Mouse (Mus musculus) telencephalon, adult 2 months (tissue): ENCODE results near the gene 4930432K21Rik.

Experiments
- DNase-seq: peaks from one replicate; pipeline ENCODE4 v3.0.0-alpha.2; 2011; ENCODE audit warnings: low read depth, low spot score

4930432K21Rik gene

DNA sequence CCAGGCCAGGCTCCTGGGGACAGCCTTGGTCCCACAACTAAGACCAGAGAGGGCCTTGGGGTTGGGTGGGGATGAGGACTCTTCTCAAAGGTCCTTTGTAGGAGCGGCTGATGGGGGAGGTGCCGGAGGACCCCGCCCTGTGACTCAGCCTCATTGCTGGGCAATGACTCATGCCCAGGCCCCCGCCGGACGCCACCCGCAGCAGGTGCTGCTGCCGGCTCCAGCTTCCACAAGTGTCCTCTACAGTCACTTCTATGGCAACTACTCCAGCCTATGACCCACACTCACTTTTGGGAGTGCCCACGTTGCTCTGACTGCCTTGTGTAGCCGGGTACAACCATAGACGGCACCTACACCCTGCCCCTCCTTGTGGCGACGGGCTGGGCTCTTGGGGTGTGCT, 44.2 kb downstream of the 4930432K21Rik start:
- no peak for DNase-seq

DNA sequence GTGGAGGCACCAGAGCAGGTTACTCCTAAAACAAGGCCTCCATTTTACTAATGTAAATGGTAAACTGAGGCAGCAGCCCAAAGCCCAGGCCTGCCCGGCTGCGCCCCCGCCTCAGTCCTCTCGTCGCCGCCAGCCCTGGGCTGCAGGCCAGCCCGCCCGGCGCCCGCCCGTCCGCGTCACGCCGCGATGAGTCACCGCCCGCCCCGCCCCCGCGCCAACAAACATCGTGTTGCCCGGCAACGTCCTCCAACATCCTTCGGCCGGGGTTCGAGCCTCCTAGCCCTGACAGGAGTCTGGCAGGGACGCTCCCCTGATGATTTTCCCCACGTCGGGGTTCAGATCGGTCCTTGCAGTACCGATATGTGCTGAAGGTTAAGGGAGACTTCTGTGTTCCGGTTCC, 44.7 kb downstream of the 4930432K21Rik start:
- no peak for DNase-seq

DNA sequence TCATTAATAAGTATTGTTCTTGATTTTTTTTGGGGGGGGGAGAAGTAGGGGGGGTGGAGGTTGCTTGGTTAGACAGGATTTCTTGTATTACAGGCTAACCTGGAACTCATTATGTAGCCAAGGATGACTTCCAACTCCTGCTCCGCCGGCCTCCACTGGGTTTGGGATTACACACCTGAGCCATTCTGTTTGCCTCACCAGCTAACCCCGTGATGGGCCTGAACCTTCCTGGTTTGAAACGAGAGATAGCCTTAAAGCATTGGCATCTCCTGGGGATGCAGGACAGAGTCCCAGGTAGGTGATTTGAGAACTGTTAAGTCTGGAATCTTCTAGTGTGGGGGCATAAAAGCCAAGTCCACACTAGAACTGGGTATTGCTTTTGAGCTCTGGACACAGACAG, 45.3 kb downstream of the 4930432K21Rik start:
- DNase-seq, result no peak

DNA sequence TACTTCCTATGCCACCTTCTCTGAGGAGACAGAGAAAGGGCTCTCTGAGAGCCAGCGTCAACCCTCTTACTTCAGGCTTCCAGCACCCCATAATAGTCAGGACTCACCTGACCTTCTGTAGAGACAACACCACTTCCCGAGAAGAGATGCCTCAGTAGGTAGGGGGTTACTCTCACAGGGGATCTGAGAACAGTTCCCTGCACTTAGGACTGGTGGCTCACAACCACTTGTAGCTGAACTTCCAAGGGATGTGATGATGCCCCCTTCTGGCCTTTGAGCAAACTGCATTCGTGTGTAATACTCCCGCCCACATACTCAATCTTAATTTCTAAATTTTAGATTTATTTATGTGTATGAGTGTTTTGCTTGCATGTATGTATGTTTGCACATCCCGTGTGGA, 45.7 kb downstream of the 4930432K21Rik start:
- DNase-seq, result no peak

DNA sequence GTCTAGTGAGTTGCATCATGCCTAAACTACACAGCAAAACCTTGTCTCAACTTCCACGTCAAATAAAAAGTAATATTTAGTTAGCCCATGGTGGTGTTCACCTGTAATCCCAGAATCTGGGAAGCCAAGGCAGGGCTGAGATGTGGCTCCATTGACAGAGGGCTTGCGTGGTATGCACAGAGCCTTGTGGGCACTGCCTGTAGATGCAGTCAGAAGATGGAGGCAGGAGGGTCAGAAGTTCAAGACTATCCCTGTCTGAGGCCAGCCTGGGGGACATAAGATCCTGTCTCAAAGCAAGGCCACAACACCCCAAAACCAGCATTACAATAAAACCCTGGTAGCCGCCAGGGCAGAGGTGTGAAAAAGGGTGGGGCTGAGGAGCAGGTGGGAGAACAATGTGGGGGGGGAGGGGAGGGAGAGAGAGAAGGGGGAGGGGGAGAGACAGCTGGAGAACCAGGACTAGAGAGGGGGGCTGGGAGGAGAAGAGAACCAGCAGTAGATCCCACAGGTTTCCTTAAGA, 46.5 kb downstream of the 4930432K21Rik start:
- DNase-seq, result no peak

DNA sequence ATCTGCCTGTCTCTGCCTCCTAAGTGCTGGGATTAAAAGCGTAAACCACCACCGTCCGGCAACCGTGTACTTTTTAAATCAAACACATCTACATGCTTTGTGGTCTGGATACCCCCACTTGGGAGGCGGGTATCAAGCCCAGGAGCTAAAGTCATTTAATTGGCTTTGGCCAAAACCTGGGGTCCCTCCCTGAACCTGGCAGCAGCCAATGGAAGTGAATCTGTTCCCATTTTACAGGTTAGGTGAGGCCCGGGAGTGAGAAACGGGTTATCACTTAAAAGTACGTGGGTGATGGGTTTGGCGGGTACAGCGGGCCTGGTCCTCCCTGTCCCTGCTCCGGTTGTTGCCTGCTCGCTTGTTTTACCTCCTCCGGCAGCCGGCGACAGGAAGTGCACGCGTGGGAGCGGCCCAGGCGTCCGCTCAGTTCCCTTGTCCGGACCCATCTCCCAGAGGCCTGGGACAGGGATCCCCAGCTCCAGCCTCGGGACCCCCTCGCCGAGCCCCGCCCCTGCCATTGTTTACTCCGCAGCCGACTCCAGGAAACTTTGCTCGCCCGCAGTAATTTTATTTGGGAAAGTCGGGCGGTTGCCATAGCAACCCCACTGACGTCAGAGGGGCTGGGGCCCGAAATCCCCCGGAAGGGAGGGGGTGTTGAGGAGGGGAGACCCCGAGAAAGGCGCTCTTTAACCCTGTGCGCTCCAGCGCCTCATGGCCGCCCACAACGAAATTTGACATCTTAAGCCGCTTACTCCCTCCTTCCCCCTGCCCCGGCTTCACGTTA, 49.5 kb downstream of the 4930432K21Rik start:
- DNase-seq, result no peak

DNA sequence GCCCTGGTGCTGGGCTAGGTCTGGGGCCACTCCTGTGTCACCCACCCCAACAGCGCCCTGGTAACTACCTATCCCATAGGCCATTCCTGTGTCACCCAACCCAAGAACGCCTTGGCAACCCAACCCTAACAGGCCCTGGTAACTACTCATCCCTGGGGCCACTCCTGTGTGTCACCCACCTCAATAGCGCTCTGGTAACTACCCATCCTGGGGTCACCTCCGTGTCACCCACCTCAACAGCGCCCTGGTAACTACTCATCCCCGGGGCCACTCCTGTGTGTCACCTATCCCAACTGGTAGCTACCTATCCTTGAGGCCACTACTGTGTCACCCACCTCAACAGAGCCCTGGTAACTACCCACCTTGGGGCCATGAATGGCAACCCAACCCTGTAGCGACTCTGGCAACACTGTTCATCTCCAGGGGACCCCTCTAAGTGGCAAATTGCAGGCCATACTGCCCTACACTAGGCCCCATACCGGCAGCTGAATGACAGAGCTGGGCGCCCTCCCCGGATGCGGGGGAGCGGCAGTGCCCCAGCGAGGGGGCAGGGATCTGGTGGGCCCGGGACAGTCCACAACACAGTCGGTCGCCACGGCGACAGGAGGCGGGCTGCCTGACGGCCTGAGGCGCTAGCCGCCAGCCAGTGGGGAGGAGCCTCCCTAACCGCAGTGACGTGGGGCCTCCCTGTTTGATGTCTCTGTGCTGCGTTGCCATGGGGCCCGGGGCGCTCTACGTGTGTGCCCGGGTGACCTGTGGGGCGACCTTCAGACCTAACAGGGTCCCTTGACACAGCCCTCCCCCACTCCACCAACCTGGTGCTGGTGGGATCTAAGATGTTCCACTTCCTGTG, 50.3 kb downstream of the 4930432K21Rik start:
- no peak for DNase-seq

DNA sequence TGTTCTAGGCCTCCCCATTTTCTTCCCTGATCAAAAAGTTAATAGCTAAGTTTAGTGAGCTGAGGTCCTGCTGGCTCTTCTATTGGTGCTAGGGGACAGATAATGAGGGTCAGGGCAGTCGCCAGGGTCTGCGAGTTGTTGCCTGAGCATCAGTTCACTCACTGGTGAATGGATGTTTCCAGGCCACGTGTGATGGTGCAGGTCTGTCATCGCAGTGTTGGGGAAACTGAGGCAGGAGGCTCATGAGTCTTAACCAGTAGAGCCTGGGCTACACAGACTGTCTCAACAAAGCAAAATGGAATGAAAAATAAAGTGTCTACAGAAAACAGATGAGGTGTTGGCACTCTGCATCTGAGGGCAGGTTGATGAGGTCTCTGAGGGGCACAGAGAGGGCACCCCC, 51.0 kb downstream of the 4930432K21Rik start:
- no peak for DNase-seq

DNA sequence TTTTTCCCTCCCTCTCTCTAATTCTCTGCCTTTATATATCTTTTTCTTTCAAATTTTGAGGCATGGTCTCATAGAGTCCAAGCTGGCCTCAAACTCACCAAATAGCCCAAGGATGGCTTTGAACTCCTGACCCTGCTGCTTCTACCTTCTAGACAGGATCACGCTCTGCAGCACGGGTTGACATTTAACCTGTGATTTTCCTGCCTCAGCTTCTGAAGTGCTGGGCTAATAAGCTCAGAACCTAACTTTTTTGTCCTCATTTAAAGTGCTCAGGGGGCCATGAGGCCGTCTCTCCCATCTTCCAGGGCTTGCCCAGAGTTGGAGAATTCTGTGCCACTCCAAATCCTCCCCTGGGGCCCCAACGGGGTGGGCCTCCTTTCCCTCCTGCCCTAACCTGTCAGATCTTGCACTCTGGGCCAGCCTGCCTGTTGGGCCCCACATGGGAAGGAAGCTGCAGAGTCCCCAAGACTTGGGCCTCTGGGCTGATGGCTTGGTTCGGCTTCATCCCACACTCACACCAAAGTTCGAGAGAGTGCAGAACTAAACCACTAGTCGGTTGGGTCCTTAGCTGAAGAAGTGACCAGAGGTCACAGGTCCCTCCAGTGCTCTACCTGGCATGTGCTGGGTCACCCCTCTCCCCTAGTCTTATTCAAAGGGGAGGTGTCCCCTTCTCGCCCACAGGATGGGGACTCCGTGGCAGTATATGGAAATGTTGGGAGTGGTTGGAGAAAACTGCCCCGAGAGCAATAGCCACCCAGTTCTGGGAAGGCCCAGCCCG, 51.7 kb downstream of the 4930432K21Rik start:
- DNase-seq, result no peak

DNA sequence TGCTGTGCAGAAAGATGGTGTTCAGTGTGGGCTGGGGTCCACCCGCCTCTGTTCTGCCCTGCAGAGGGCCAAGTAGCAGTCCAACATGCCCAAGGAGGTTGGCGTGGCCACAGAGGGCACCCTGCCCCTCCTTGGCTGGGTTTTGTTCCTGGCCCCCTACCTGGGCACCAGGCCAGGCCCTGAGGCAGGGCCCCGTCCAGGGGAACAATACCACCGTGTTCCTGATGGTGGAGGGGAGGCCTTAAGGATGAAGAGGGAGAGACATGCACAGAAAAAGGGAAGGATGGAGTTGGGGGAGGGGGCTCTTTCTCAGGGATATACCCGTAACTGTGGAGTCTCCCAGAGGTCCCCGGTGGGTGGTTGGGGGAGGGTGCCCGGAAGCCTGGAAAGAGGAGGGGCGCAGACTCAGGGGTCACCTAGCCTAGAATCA, 52.3 kb downstream of the 4930432K21Rik start:
- no peak for DNase-seq

DNA sequence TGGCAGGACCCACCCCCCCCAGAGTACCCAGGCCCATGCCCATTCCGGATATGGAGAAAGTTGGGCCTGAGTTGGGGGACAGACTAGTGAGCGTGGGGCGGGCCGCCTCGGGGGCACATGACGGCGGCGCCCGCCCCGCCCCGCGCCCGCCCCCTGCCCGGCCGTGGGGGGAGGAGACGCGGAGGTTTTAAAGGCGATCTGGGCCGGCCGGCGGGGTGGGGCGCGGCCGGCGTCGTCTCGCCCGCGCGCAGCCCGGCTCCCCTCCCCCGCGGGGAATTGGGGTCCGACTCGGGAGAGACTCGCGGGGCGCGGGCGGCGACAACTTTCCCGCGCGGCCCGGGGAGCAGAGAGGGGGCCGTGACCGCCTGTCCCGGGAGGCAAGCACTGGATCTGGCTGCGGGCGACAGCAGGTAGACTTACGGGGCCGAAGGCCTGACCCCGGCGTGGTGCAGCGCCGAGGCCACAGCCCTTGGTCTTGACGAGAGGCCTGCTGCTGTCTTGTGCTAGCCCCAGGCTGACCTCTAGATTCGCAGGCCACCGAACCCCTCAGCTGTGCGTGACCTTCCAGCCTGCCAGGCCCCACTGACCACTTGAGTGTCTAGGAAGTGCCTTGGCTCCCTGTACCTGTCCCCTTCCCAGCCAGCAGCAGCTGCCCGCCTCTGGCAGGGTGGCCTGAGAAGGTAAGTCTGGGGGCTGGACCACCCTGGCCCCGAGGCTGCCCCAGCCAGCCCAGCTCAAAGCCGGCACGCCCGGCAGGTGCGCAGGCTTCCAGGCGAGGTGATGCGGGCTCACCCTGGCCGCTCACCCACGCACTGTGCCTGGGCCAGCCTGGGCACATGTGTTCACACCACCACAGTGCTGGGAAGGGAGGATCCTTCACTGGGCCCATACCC, 53.1 kb downstream of the 4930432K21Rik start:
- no peak for DNase-seq

DNA sequence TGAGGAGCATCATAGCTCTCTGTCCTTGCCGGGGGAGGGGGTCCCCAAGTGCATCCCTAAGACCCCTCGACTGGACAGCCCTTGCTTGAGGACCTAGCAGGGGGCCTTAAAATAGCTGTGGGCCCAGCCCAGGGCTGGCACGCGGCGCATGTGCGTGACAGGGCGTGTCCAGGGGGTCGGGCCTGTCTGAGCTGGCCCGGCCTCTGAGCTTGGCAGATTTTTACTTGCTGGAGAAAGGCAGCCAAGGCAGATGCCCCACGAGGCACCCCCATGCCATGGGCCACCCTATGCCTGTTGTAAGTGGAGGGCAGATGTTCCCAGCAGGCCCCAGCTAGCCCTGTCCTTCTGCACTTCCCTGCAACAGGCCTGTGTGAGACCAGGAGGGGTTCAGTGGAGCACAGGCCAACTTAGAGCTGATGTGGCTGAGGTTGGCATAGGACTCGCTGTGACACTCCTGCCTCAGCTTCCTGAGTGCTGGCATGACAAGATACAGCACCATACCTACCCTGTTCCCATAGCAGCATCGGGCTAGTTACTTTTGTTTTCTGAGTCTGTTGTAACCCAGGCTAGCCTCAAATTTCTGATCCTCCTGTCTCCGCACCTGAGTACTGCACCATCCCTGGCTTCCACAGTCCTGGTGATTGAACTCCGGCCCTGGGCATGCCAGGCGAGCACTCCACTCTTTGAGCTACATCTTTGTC, 53.9 kb downstream of the 4930432K21Rik start:
- no peak for DNase-seq

DNA sequence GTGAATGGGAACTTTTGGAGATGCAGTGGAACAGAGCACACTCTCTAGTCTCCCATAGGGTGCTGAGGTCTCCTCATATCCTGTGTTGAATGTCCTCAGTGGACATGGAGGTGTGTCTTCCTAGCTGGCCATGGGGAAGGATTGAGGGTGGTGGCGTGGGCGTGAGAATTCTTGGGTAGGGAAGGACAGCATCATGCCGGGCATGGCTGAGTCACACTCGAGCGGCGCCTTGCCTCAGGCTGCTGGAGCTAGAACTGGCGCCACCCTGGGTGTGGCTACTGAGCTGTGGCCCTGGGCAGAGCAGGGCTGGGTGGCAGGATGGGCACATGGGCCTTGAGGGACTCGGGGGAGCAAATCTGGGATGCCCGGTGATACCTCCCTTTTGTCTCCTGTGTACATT, 54.6 kb downstream of the 4930432K21Rik start:
- DNase-seq, result no peak

DNA sequence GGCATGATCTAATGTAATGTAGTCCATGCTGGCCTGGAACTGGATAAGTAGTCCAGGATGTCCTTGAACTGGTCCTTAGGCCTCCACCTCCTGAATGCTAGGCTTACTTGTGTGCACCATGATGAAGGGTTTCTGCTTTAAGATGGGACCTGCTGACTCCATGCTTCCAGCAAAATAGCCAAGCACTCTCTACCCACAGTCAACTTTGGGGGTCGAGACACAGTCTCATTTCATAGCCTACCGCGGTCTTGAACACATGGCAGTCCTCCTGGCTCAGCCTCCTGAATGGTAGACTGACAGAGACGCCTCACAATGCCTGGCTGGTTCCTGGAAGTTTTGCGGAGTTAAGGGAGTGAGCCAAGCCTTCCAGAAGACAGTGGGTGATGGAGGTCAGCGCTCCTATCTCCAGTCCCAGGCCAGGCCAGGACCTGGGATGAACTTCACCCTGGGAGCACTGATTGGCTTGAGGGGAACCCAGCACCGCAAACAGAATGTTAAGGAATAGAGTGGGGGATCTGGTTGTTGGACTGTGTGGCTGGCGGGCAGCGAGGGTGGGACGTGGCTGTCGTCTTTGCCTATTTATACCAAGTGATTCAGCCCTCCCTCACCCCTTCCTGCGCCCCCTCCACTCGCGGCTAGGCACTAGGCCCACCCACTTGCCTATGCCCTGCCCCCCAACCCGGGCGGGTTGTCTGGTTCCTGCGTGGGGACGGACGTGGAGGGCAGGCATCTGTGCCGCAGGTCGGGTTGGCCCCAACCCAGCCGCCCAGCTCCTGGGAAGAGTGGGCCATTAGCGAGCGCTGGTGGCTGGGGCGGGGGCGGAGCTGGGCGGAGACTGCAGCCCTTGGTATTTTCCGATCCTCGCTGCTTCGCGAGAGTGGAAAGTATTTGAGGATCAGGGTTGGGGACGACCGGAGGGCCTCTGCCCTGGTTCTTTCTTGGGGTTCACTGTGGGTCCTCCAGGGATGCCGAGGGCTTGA, 55.4 kb downstream of the 4930432K21Rik start:
- DNase-seq, result no peak

DNA sequence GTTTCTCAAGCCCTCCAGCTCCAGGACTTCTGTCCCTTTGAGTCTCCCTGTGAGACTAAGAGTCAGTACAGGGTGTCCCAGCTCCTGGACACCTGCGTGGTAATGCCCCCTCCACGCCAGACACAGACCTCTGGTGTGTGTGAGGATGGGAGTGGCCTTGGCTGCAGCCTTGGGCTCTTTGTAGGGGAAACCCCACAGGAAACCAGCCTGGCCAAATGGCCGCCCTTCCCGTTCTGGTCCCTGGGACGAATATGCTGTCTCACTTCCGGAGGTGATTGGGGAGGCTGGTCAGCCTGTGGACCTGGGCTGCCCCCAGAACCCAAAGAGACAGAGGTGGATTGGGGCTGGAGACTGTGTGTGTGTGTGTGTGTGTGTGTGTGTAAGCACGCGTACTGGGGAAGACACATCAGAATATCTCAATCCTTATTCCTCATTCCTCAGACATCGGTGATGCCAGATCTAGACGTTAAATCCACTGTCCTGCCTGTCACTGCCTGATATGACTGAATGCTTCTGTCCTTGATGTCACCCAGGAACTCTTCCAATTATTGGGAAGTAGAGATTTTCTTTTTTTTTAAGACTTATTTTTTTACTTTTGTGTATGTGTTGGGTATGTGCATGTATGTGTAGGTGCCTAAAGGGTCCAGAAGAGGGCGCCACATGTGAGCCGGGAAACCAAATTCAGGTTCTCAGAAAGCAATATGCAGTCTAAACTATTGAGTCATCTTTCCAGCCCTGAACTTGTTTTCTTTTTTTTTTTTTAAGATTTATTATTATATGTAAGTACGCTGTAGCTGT, 56.3 kb downstream of the 4930432K21Rik start:
- no peak for DNase-seq

DNA sequence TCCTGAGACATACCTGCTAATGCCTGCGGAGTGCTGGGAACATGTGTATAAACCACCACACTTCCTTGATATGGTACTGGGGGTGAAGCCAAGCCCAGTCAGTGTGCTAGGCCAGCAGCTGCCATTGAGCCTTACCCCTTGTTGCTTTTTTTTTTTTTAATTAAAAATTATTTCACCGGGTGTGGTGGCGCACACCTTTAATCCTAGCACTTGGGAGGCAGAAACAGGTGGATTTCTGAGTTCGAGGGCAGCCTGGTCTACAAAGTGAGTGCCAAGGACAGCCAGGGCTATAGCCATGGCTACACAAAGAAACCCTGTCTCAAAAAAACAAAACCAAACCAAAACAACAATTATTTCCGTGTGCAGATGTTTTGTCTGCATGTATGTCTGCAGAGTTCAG, 57.2 kb downstream of the 4930432K21Rik start:
- no peak for DNase-seq

DNA sequence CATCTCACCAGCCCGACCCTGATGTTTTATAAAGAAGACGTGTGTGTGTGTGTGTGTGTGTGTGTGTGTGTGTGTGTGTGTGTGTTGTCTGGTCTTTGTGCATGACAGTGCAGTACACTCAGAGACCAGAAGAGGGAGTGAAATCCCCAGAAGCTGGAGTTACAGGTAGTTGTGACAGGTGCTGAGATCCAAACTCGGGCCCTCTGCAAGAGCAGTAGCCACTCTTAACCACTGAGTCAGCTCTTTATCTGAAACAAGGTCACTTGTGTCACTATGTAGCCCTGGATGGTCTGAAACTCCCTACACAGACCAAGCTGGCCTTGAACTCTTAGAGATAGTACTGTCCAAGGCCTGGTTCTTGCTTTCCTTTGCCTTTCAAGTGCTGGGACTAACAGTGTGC, 58.8 kb downstream of the 4930432K21Rik start:
- DNase-seq, result no peak

DNA sequence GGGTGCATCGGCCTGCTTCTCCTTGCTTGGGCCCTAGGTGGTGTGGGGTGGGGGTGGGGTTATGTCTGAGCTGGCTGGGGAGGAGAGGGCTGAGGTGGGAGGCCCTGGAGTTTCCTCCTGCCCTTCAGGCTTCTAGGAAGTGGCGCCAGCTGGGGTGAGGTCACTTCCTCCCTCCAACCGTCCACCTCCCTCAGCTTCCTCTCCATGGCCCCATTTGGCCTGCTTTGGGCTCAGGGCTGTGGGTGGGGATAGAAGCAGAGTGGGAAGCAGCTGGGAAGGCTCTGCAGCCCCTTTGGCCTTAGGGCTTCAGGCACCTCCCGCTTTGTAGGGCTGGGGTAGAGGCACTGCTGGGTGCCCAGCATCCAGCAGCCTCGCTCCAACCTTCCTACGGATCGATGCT, 60.0 kb downstream of the 4930432K21Rik start:
- no peak for DNase-seq
